Mouse (Mus musculus) heart, postnatal 0 days (tissue): ENCODE measurements around the gene Rhbg. TPM values are rescaled to one million over a fixed set of nuclear protein-coding genes. Genes with fewer than 3 reads are reported as not detected.
"Not testable (repeated sequence)": the region's sequence is repeated elsewhere in the genome, so short reads cannot be mapped to it uniquely, and the experiment has no call there.

ENCODE experiments used
- ATAC-seq: fragments of 200-750 bp; cut with Nextera tagmentation; 2 replicates; pipeline ENCODE4 v1.8.0; 2017; ENCODE audit warnings: low read depth, moderate number of reproducible peaks, moderate library complexity; ENCODE audit not compliant: insufficient read depth
- DNase-seq: peaks from one replicate; pipeline ENCODE4 v3.0.0-alpha.2; 2016; ENCODE audit warnings: low spot score
- H3K27ac ChIP-seq: fragments of 300-500 bp; sonication (generic); 2 replicates; pipeline ENCODE4 v1.5.1; 2014; ENCODE audit warnings: low read depth, mild to moderate bottlenecking
- H3K27me3 ChIP-seq: fragments of 300-500 bp; sonication (generic); 2 replicates; pipeline ENCODE4 v1.6.1; 2014; ENCODE audit warnings: low read length, mixed read lengths; ENCODE audit not compliant: control insufficient read depth, insufficient read depth
- H3K36me3 ChIP-seq: fragments of 300-500 bp; sonication (generic); replicated peaks from 2 replicates; pipeline ENCODE4 v1.6.1; 2014; ENCODE audit warnings: low read length, mixed read lengths; ENCODE audit not compliant: control insufficient read depth, insufficient read depth
- H3K4me1 ChIP-seq: fragments of 300-500 bp; sonication (generic); 2 replicates; pipeline ENCODE4 v1.6.1; 2014; ENCODE audit warnings: antibody characterized with exemption; ENCODE audit not compliant: control insufficient read depth, insufficient read depth
- H3K4me2 ChIP-seq: fragments of 300-500 bp; sonication (generic); 2 replicates; pipeline ENCODE4 v1.6.1; 2014; ENCODE audit warnings: low read depth, mild to moderate bottlenecking, low read length, moderate library complexity
- H3K4me3 ChIP-seq: fragments of 300-500 bp; sonication (generic); 2 replicates; pipeline ENCODE4 v1.5.1; 2014; ENCODE audit warnings: low read depth, low read length
- H3K9ac ChIP-seq: fragments of 300-500 bp; sonication (generic); replicated peaks from 2 replicates; pipeline ENCODE4 v1.6.1; 2014; ENCODE audit warnings: low read depth, low read length, mixed read lengths
- H3K9me3 ChIP-seq: fragments of 300-500 bp; sonication (generic); replicated peaks from 2 replicates; pipeline ENCODE4 v1.6.1; 2016; ENCODE audit warnings: low read length; ENCODE audit not compliant: control insufficient read depth
- CTCF ChIP-seq: IDR thresholded peaks from 2 replicates; pipeline ENCODE4 v1.5.1; 2016; ENCODE audit warnings: antibody characterized with exemption, control low read depth, low read depth
- EP300 ChIP-seq: IDR thresholded peaks from 2 replicates; pipeline ENCODE4 v1.6.1; 2016; ENCODE audit warnings: antibody characterized with exemption, low read depth
- WGBS: fragments of 180-500 bp; shearing (Covaris S2); extraction: QIAGEN DNeasy Blood & Tissue Kit; methylation state at CpG from one replicate; pipeline ENCODE4 v1.1.7; 2014; 5-methylcytosine and 5-hydroxymethylcytosine counted together
- polyA plus RNA-seq: library from polyadenylated mRNA; unstranded; fragments of >200 nt; fragmentation: Nextera tagmentation; extraction: Ambion mirVana; gene quantifications from 2 replicates; pipeline ENCODE4 v1.2.1, GENCODE M21; 2015
- total RNA-seq: library from RNA; depleted of rRNA; stranded (reverse); fragments of >200 nt; gene quantifications from 2 replicates; pipeline ENCODE4 v1.2.3, GENCODE M21; 2014; ENCODE audit warnings: low replicate concordance

Rhbg gene
- total and polyA plus RNA-seq, 2 experiments from 2014 or later, result not detected

GRCm38 (mm10) chr3:88268991-88269390 lies 14.5 kb upstream of the Rhbg start:
- no peaks in the 10 kb centered on the region for H3K9me3 ChIP-seq
- no peak for DNase-seq
- WGBS, result 75% methylated on average over 5 of the region's 5 CpGs
- H3K27ac ChIP-seq, result no peak overlapping the region
- no peak overlapping the region for H3K4me3 ChIP-seq
- H3K27me3 ChIP-seq, result no peaks in the 10 kb centered on the region
- no peak for ATAC-seq
- no peak overlapping the region for H3K4me2 ChIP-seq
- no peak overlapping the region for H3K9ac ChIP-seq
- no peaks in the 10 kb centered on the region for H3K4me1 ChIP-seq
- TF ChIP-seq EP300 (no peak), CTCF (no peak)
- H3K36me3 ChIP-seq, result no peaks in the 10 kb centered on the region

- not testable (repeated sequence) for H3K27ac ChIP-seq, H3K4me3 ChIP-seq, DNase-seq, H3K36me3 ChIP-seq, H3K4me2 ChIP-seq, H3K4me1 ChIP-seq, ATAC-seq, H3K9ac ChIP-seq, H3K27me3 ChIP-seq, H3K9me3 ChIP-seq
- 41% methylated on average over 6 of the region's 6 CpGs for WGBS
Measured at GRCm38 (mm10) chr3:88268014-88268413, 13.5 kb upstream of the Rhbg start.

- no peak overlapping the region for H3K27ac ChIP-seq
- ATAC-seq, result no peak
- H3K36me3 ChIP-seq, result no peaks in the 10 kb centered on the region
- no peak for DNase-seq
- no peaks in the 10 kb centered on the region for H3K4me1 ChIP-seq
- no peaks in the 10 kb centered on the region for H3K9me3 ChIP-seq
- no peaks in the 10 kb centered on the region; the same call in none of the 2 replicates for H3K27me3 ChIP-seq
- no peak overlapping the region for H3K4me2 ChIP-seq
- no peak overlapping the region for H3K4me3 ChIP-seq
- TF ChIP-seq EP300, result no peak
- TF ChIP-seq CTCF, result no peak
- 72% methylated on average over 3 of the region's 3 CpGs for WGBS
- no peak overlapping the region for H3K9ac ChIP-seq
Measured at GRCm38 (mm10) chr3:88262346-88262745, 7.8 kb upstream of the Rhbg start.

- ATAC-seq (no peak), DNase-seq (no peak)
- 55% methylated on average over 7 of the region's 7 CpGs for WGBS
- no peak for TF ChIP-seq CTCF
- no peak for TF ChIP-seq EP300
- no peak overlapping the region for H3K4me2 ChIP-seq
- H3K9ac ChIP-seq, result no peak overlapping the region
- H3K36me3 ChIP-seq, result no peaks in the 10 kb centered on the region
- H3K9me3 ChIP-seq, result no peaks in the 10 kb centered on the region
- 0 out of 2 replicates have a peak, but pooled peaks cover 7% of the 10 kb centered on the region for H3K4me1 ChIP-seq
- no peak overlapping the region for H3K4me3 ChIP-seq
- peaks cover 44% of the 10 kb centered on the region for H3K27me3 ChIP-seq
- H3K27ac ChIP-seq, result no peak overlapping the region
Measured at GRCm38 (mm10) chr3:88256382-88256781, 1.9 kb upstream of the Rhbg start.

- no peak for TF ChIP-seq CTCF
- no peak for TF ChIP-seq EP300
- Histone ChIP-seq H3K4me2 (no peak overlapping the region), H3K9ac (no peak overlapping the region), H3K27me3 (peaks cover 44% of the 10 kb centered on the region), H3K27ac (no peak overlapping the region), H3K4me3 (no peak overlapping the region), H3K36me3 (no peaks in the 10 kb centered on the region), H3K9me3 (no peaks in the 10 kb centered on the region), H3K4me1 (0 out of 2 replicates have a peak, but pooled peaks cover 7% of the 10 kb centered on the region)
- no peak for ATAC-seq
- no peak for DNase-seq
- whole genome bisulfite sequencing, result 52% methylated on average over 6 of the region's 6 CpGs
Measured at GRCm38 (mm10) chr3:88255950-88256349, 1.4 kb upstream of the Rhbg start.

GRCm38 (mm10) chr3:88252739-88253138 lies 1.8 kb downstream of the Rhbg start:
- Histone ChIP-seq H3K9ac (no peak overlapping the region), H3K4me2 (no peak overlapping the region), H3K36me3 (no peaks in the 10 kb centered on the region), H3K27ac (no peak overlapping the region), H3K27me3 (peaks cover 44% of the 10 kb centered on the region), H3K9me3 (no peaks in the 10 kb centered on the region), H3K4me3 (no peak overlapping the region), H3K4me1 (0 out of 2 replicates have a peak, but pooled peaks cover 7% of the 10 kb centered on the region)
- WGBS, result 79% methylated on average over 6 of the region's 6 CpGs
- DNase-seq (no peak), ATAC-seq (no peak)
- TF ChIP-seq EP300 (no peak), CTCF (no peak)
